Mouse (Mus musculus): Measurements from ENCODE around the gene Il12b. TPM values are rescaled to one million over a fixed set of nuclear protein-coding genes. Genes with fewer than 3 reads are reported as not detected.
"Not testable (repeated sequence)": the region's sequence is repeated elsewhere in the genome, so short reads cannot be mapped to it uniquely, and the experiment has no call there.

The Il12b gene
- total RNA-seq, 2 experiments from 2014 or later = not detected

DNA sequence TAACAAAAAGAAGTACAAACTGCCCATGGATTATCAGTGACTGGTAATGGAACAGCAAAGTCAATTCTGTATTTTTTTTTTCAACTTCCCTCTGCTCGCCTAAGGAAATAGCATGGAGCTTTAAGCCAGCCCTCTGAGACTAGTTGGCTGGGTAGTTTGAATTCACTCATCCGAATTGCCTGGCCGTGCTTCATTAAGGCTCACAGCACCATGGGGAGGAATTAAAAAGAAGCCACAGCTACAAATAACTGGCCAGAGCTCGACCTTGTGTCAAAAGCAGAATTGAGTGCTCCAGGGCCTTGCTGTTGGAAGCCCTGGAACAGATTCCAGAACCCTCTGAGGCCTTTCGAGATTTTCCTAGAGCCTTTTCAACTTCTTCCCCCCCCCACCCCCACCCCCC lies 8.8 kb downstream of the Il12b start:
- ATAC-seq (ENCODE audit: poor library complexity, severe bottlenecking) = no peak

DNA sequence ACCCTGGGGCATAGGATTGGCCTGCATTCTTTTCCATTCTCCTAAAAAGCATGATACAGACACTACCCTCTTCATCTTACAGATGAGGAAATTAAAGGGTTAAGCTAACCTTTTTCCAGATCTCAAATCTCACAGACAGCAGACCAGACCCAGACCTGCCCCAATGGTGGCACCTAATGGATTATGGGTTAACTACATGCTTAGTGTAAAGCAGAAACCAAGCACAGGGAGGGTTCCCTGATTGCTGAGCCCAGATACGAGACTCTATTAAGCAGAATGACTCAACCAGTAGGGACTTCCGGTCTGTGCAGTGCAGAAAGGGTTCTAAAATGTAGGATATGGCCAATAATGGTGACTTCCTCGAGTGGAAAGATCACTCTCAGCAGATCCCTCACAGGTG lies 10.6 kb downstream of the Il12b start:
- no peak for ATAC-seq (ENCODE audit: poor library complexity, severe bottlenecking)

DNA sequence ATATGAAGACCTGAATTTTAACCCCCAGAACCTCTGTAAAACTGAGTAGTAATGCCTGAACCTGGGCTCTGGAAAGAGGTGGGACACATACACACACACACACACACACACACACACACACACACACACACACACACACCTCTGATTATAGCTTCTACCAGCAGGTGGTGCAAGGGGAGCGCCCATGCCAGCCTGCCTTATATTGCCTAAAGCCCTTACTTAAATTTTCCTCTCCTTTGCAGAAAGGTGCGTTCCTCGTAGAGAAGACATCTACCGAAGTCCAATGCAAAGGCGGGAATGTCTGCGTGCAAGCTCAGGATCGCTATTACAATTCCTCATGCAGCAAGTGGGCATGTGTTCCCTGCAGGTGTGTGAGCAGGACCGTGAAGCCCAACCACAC lies 12.4 kb downstream of the Il12b start:
- ATAC-seq (ENCODE audit: poor library complexity, severe bottlenecking) = no peak

DNA sequence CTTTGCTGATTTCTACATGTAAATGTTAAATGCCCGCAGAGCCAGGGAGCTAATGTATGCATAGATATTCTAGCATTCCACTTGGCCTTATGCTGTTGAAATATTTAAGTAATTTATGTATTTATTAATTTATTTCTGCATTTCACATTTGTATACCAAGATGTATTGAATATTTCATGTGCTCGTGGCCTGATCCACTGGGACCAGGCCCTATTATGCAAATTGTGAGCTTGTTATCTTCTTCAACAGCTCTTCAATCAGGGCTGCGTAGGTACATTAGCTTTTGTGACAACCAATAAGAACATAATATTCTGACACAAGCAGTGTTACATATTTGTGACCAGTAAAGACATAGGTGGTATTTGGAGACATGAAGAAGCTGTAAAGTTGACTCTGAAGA lies 13.5 kb downstream of the Il12b start:
- ATAC-seq (ENCODE audit: poor library complexity, severe bottlenecking) = no peak

DNA sequence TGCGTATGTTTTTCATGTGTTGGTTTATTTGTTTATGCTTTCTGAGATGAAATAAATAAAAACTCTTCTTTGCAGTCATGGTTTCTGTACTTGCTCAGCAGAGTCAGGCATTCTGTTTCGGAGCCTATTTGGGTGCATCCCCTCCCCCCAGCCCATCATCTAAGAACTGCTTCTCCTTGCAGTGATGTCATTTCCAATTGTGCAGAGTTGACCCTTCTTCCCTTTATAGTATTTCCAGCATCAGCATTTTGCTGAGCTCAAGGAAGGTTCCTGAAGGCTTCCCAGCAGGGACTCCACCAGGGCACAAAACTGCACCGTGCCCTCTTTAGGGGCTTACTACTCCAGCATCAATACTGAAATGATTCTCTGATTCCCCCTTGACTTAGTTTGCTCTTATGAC lies 14.7 kb downstream of the Il12b start:
- no peak for ATAC-seq (ENCODE audit: poor library complexity, severe bottlenecking)

DNA sequence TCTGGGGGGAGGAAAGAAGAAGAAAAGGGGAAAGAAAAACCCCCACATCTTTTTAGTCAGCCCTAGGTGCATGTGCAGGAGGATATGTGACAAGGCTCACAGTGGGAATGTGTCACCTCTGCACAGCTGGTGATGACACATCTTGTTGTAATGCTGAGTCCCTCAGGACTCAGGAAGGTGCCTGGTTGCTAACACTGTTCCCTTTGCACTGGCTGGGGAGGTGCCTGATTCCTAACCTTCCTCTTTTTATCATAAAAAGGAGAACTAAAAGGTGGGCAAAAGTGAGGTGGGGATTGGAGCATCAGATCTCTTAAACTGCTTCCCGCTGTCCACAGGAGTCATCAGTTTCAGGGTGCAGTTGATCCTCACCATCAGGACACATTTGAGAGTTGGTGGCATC lies 17.5 kb downstream of the Il12b start:
- ATAC-seq (ENCODE audit: poor library complexity, severe bottlenecking) = peak; percentile 83

DNA sequence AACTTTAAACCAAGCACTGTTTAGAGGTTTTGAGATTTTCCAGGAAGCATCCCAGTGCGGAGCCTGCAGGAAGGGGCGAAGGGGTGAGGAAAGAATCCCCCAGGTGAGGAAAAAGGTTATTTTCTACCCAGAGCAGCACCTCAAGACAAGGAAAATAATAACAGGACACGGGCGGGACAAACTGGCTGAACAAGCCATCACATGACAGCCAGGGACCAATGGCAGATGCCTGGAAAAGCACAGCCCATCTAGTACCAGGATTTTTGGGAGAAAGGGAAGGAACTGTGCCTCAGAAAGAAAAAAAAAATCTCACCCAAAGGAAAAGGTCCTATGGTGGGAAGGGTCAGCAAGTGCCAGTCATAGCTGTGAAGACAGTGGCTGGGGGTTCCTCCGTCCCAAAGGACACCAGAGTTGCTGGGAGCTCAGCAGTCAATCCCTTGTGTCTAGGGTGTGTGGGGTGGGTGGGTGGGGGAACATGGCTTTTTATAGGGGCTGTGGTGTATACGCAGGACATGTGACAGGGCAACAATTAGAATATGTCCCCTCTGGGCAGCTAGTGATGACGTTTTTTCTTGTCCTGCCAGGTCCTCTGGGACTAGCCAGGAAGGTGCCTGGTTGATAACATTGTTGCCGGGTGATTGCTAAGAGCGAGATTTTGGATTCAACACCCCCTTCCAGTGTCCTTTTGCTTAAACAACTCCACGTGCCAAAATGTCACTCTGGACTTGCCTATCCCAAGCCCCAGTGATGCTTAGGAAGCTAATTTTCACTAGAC lies 22.7 kb downstream of the Il12b start:
- ATAC-seq (ENCODE audit: poor library complexity, severe bottlenecking) = no peak

DNA sequence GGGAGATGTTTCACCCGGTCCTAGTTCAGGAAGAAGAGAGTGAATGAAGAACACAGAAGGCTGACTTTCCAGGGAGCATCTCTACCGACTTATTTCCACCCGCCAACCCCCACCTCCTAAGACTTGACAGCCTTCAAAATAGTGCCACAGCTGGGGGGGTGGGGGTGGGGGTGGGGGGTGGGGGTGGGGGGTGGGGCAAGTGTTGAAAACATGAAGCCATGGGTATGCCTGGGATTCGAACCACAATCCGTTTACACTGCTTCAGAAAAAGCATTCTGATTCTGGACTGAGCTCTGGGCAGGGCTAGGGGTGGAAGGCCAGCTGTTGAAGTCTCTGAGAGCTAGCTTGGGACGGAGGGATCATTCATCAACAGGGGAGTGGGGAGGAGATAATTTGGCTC lies 23.4 kb downstream of the Il12b start:
- no peak for ATAC-seq (ENCODE audit: poor library complexity, severe bottlenecking)

DNA sequence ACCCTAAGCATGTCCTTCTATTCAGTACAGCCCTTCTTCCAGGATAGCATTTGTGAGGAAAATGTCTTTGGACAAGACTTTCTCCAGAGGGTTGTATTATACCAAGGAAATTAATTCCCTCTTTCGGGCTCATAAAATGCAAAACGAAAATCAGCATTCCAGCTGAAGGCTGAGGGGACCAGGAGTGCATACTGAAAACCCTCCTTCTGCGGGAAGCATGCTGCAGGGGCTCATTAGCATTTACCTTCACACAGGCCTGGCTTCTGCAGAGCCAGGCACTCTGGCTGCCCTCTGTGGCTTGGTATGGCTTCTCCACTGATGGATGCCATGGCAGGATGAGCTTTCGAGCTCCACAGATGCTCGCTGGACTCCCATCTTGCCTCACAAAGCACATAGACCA lies 24.1 kb downstream of the Il12b start:
- no peak for ATAC-seq (ENCODE audit: poor library complexity, severe bottlenecking)

DNA sequence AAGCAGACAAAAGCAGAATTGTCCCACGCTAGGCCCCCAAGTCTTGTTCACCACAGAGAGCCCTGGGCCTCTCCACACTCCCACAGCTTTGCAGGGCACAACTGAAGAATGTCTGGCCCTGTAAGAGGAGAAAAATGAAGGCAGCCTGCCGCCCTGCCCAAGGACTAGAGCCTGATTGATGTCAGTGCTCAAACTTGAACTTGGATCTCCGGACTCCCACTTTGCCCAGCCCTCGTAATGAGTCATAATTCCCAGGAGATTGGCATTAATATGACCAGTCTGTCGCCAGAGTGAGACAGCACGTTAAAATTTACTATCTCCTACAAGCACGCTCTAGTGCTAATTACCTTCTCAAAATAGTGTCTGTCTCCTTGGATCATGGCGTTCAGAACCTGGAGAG lies 25.1 kb downstream of the Il12b start:
- no peak for ATAC-seq (ENCODE audit: poor library complexity, severe bottlenecking)

DNA sequence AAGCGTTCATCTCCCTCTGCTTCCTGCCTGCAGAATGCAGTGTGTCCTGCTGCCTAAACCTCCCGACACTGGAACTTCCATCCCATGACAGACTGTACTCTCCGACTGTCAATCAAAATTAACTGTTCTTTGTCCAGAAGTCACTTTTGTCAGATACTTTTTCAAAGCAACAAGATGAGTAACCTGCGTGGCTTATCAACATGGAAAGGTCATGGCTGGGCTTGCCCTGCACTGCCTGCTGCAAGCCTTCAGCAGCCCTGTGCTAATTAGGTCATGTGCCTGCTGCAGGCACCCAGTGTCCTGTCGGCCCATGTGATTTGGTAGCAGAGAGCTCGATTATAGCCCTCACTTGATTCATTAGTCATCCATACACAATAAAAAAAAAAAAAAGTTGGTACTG lies 25.8 kb downstream of the Il12b start:
- ATAC-seq (ENCODE audit: poor library complexity, severe bottlenecking) = no peak

DNA sequence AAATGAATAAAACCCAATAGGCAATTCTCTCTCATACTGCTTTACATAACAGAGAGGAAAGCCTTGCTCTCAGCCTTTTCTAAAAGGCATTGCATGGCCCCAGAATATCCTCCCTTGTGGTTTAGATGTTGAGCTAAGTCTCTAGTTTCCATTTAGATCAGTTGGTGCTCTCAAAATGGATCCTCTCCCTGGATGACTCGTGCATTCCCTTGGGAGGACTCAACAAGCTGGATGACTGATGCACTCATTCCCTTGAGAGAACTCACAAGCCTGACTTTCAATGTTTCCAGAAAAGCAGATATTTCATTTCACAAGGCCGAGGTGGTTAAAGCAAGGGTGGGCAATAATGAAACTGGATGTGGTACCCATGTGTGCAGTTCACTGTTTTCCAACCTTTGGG lies 28.1 kb downstream of the Il12b start:
- no peak for ATAC-seq (ENCODE audit: poor library complexity, severe bottlenecking)

DNA sequence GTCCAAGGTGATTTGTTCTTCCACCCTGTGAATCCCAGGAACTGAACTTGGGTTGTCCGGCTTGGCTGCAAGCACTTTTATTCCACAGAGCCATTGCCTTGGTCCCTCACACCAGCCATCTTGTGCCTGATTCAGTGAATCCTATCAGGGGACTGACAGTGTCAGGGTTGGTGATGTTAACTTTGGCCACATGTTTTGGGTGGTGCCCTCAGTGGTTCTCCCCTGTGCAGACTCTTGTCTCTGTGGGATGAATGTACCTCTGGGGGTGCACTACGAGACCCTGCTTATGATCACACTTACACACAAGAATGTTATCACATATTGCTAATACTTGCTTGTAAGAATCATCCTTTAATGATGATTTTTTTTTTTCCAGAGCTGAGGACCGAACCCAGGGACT lies 30.2 kb downstream of the Il12b start:
- ATAC-seq (ENCODE audit: poor library complexity, severe bottlenecking) = no peak

DNA sequence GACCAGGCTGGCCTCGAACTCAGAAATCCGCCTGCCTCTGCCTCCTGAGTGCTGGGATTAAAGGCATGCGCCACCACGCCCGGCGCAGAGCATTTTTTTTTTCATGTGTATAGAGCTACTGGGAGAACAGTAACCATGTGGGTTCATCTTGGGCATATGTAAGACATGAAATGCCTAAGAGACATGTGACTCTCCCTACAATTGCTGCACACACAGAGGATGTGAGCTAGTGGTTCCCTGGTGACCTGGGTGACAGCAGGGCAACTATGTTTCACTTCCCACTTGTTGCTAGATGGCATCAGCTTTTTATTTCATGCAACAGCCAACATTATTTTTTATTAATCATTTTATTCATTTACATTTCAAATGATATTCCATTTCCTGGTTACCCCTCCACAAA lies 37.9 kb downstream of the Il12b start:
- peak; percentile 98 for ATAC-seq (ENCODE audit: poor library complexity, severe bottlenecking)

DNA sequence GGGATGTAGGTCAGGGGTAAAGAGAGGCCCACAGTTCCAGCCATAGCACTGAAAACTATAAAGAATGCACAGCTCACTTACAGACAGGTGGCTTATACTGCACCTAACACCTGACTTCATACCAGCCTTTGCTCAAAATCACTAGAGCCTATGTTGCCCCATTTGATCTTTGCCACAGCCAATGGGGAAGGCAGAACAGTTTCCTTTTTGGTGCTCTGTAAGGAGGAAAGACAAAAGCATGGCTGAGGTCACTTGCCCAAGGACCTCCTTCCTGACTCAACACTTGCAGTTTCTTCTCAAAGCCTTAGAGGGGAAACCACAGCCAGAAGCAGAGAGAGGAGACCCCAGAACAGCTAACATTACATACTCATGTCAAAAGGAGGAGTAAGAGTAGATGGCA lies 51.2 kb downstream of the Il12b start:
- ATAC-seq (ENCODE audit: poor library complexity, severe bottlenecking) = no peak

DNA sequence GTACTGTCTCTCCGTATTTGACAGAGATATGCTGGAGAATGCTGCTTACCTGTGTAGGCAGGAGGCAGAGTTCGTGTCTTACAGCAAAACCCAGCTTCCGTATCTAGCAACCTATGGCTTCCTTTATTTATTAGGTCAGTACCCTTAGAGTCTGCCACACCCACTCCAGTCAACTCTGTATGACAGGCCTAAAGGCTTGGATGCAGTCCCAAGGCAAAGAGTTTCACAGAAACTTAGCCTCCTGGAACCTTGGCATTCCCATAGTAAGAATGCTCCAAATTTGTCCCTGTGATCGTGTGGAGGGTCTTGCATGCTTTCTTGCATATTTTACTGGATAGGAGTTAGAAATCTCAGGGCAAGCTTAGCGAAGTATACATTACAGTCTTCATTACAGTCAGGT lies 52.2 kb downstream of the Il12b start:
- ATAC-seq (ENCODE audit: poor library complexity, severe bottlenecking) = not testable (repeated sequence)

DNA sequence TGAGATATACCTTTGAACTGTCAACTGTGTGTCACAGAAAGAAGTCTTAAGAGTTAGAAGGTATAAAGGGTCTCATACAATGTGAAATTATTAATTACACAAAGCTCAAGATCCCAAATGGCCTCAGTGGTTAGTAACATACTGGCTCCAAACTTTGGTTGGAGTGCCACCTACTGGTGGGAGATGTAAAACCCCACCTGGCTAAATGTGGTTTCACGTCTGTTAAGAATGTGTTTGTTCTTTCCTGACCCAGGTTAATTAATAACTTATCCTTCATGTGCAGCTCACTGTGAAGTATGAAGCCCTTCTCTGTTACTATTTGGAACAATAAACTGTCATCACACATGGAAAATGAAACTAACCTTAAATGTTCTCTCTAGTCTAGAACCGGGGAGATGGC lies 53.6 kb downstream of the Il12b start:
- ATAC-seq (ENCODE audit: poor library complexity, severe bottlenecking) = peak; percentile 87

DNA sequence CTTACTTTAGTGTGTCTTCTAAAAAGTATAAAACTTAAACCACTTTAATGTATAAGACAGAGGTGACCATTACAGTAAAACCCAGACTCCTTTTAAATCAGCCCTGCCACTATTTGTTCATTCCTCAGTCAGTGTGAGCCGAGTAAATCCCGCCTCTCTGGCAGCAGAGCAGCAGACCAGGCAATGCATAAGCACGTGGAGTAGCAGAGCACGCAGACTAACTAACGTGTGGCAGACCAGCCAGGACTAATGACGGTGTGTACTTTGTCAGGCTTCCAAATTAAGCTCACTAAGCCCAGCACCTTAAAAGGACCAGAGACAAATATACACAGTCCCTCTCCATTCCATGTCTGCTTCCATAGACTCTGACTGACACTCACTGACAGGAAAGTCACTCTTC lies 61.6 kb downstream of the Il12b start:
- ATAC-seq (ENCODE audit: poor library complexity, severe bottlenecking) = no peak

Other genes with a start within 250 kb of the Il12b start
- gene Ublcp1, start 70.4 kb downstream of the Il12b start, total RNA-seq (2015) = 23.0 and 28.1 TPM in 2 replicates
- 23.8 and 27.0 TPM in 2 replicates for gene Ublcp1, start 70.4 kb downstream of the Il12b start, total RNA-seq (2017)
- gene Rnf145, start 118.9 kb downstream of the Il12b start, total RNA-seq (2015) = 15.9 and 17.3 TPM in 2 replicates
- 20.9 and 21.0 TPM in 2 replicates for gene Rnf145, start 118.9 kb downstream of the Il12b start, total RNA-seq (2017)
- gene Ebf1, start 217.3 kb downstream of the Il12b start, total RNA-seq (2015) = 0.09 and 0.25 TPM in 2 replicates
- gene Ebf1, start 217.3 kb downstream of the Il12b start, total RNA-seq (2017) = 0.33 TPM in 1 of 2 replicates, not detected in the other

Measured in megakaryocyte, adult 5-6 weeks (primary cell).